Mouse (Mus musculus): ENCODE measurements at regions not wholly inside any gene's neighbourhood (a gene's known extent, or its start where the extent isn't known, plus 50 kb on each side); places are given as distances from the start of the nearest gene placed in this dataset.
A peak's percentile ranks its signal among the peaks of the same experiment; 100 is the strongest.

DNA sequence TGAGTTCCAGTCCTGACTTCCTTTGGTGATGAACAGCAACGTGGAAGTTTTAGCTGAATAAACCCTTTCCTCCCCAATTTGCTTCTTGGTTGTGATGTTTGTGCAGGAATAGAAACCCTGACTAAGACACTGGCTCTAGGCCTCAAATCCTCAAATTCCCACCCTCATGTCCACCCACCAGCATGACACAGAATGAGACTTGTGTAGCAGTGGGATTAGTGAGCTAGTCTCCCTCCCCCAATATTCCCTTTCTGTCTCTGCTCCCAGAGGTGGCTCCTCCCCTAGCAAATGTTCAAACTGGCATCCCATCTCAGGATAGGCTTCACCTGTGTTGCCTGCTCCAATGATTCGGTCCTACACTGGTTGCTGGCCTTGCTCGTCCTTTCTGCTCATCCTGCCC is 94.1 kb upstream of the Myocd start:
- DNase-seq (ENCODE audit: low read depth), result no peak

DNA sequence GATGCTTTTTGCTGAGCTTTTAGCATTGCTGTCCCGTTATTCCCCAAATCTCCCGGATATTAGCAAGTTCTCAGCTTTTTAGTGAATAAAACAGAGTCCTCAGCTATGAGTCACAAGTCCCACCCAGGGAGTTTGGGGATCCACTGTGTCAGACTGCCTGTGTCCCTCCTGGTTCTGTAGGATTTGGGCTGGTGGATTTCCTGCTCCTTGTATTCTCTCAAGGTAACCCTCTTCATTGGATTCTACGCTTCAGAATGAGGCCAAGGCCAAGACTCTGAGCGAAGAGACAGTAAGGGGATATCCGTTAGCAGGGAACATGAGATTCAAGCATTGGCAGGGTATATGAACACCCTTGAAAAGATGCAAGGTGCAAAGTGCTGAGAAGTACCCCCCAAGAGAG is 90.9 kb upstream of the Myocd start:
- DNase-seq (ENCODE audit: low read depth), result no peak

DNA sequence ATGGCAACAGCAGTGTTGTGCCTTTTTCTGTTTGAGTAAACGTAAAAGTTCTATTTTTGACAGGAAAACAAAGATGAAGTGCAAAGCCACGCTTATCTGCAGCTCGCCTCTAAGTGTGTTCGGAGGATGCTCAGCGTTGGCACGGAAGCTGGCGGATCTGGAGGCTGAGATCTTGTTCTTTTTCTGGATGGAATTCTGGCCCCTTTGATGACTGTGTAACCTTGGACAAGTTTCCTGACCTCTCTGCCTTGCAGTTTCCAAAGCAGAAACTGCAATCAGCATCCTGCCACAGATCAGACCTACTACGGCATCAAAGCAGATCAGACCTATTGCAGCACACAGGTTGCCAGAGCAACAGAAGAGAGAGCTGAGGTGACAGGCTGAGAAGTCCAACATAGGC is 89.1 kb upstream of the Myocd start:
- DNase-seq (ENCODE audit: low read depth), result no peak

DNA sequence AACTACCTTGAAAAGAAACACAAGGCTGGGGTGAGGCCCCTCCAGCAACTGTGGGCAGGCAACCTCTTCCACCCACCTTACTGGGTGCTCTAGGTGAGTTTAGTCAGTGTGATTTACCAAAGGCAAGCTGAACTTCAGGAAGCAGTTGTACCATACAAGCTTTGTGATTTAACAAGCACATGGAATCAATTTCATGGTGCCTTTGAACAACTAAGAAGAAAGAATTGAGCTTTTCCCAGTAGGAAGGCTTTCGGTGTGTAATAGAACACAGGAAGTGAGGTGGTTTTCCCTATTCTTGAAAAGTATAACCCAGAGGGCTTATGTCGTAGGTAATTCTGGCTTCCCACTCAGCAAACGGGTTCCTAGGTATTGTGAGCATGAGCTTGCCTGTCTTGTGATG is 82.7 kb upstream of the Myocd start:
- no peak for DNase-seq (ENCODE audit: low read depth)

DNA sequence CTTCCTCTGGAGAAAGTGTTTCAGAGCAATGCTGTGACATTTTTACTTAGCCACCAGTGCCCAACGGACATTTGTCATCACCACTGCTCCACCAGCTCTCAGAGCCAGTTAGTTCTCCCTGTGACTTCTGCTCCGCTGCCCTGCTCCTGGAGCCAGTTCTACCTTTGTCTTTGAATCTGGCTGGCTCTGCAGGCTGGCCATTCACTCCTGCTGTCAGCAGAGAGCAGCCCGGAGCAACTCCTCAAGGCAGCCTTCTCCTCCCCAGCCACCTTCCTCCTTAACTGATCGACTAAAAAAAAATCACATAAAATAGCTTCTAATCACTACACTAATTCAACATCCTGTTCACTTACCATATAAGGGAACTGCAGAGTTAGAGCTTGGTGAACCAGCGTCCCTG is 79.2 kb upstream of the Myocd start:
- no peak for DNase-seq (ENCODE audit: low read depth)

DNA sequence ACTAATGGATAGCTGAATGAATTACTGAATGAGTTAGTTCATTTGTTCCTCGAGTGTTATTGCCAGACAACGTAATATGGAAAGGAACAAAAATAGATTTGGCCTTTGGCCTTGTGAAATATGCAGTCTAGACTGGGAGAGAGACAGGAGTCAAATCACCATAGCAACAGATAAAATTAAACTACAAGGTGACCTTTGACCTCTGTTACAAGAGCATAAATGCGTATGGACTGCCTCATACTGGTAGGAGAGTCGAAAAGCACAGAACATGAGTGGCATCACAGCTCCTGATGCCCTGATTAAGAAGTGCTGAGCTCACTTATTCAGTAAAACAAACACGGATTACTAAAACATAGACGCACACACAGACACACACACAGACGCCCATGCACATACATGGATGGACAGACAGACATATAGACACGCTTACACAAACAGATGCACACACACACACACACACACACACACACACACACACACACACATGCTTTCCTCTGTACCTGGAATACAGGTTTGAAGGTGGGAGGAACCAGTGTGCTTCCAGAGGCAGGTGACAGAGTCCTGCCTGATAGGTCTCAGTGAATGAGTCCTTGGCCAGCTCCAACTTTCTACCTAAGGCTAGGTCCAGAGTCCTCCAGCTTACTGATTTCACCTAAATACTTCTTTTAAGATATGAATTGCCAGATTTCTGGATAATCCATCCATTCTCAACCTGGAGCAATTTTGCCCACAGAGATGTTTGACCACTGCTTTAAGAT is 72.1 kb upstream of the Myocd start:
- no peak for DNase-seq (ENCODE audit: low read depth)

DNA sequence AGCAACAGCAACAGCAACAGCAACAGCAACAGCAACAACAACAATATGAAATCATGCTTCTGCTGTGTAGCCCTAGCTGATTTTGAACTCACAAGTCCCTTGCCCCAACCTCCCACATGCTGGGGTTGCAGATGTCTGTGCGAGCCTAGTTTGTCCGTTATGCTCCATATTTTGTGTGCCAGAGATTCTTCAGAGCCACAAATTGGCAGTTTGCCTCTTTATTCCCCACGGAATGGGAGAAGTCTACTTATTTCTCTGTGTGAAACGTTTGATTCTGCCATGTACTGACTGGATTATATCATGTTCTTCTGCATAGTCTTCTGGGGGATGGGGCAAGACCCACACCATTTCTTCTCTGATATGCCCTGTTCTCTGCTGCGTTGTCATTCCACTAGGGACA is 64.5 kb upstream of the Myocd start:
- DNase-seq (ENCODE audit: low read depth), result peak; percentile 28

DNA sequence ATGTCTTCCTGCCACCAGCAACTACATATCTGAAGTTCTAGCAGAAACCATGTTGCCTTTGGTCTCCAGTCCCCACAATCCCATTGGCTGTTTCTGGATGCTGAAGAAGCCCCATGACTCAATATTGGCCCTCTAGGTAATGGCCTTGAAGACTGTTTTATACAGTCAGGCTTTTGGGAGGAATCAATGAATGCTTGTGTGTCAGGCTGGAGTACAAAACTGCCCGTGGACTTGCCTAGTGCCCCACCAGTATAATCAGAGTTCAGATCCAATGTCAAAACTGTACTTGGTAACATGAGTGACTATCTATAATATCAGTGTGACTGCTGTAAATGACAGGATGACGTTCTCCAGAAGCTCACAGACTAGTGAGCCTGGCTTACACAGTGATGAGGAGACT is 63.3 kb upstream of the Myocd start:
- DNase-seq (ENCODE audit: low read depth), result no peak

DNA sequence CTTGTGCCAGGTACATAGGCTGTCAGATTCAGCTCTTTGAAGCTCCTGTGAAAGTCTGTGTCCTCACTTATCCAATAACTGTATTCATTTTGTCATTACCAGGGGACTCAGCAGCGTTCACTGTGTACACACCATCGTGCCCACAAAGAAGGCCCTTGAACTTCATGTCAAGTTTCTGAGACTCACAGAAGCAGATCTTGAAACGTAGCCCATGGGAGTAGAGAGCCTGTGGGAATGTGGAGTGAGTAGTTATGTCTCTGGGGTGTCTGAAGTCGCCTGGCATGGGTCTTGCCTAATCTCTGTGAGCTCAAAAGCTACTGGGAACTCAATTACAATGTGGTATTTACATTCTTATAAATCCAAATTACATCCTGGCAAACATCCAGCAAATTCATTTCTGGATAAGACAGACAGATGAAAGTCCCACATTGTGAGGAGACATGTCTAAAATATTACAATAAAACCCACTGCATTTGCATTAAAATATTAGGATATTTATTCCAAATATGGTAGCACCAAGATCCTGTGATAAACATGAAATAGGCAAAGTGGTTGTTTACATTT is 53.2 kb upstream of the Myocd start:
- no peak for DNase-seq (ENCODE audit: low read depth)

Measured in NIH3T3 (cell line).